Mouse (Mus musculus): ENCODE results near the gene Fbxl17. TPM values are rescaled to one million over a fixed set of nuclear protein-coding genes. Genes with fewer than 3 reads are reported as not detected.
A peak's percentile ranks its signal among the peaks of the same experiment; 100 is the strongest.

Fbxl17 gene
- polyA plus RNA-seq, 1 experiment from 2014 or later: 3.1 TPM

DNA sequence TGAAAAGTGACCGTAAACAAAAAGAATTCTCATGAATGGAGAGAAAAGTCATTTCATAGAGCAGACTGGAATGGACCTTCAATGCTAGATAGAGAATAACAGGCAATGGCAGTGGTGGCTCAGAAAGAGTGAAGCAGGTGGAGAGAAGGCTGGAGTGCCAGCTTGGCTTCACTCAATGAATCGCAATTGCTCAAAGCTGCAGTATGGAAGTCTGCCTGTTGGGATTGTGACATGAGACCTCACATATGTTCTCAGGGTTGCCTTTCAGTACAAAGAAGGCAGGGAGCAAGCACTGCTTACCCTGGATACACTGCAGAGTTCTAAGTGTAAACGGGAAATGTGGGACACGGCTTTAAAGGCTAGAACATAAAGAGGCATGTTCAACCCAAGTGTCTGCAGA, 211.0 kb downstream of the Fbxl17 start:
- H3K4me1 ChIP-seq: peaks cover 17% of the 10 kb centered on the region
- no peak for ATAC-seq
- no peak overlapping the region for H3K9ac ChIP-seq
- no peaks in the 10 kb centered on the region for H3K36me3 ChIP-seq
- H3K9me3 ChIP-seq (replicated peaks): no peaks in the 10 kb centered on the region
- H3K27me3 ChIP-seq (replicated peaks): no peaks in the 10 kb centered on the region
- 92% methylated on average over 4 of the region's 4 CpGs for WGBS (ENCODE audit: insufficient replicate concordance)
- H3K27ac ChIP-seq: no peak overlapping the region
- H3K4me2 ChIP-seq: no peak overlapping the region
- no peak overlapping the region for H3K4me3 ChIP-seq

DNA sequence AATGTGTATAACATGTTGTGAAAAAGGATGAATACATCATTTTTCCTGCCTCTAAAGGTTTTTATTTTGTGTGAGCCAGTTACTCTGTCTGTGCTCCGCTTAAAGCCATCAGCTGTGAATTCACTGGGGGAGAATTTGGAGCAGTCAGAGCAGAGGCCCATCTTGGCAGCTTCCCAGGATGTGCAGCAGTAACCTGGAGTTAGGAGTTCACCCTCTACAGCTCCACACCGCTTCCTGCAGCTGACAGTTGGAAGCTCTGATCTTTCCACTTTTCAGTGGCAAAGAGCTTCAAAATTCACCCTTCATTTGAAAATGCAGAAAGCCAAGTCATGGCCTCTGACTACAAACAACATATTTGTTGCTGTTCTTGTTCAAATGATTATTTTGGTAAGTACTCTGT, 212.4 kb downstream of the Fbxl17 start:
- no peaks in the 10 kb centered on the region for H3K36me3 ChIP-seq
- H3K4me2 ChIP-seq: no peak overlapping the region
- WGBS (ENCODE audit: insufficient replicate concordance): 75% methylated on average over 2 of the region's 2 CpGs
- H3K4me3 ChIP-seq: no peak overlapping the region
- H3K27me3 ChIP-seq (replicated peaks): no peaks in the 10 kb centered on the region
- no peak for ATAC-seq
- no peak overlapping the region for H3K9ac ChIP-seq
- peaks cover 17% of the 10 kb centered on the region for H3K4me1 ChIP-seq
- no peak overlapping the region for H3K27ac ChIP-seq
- H3K9me3 ChIP-seq (replicated peaks): no peaks in the 10 kb centered on the region

- Histone ChIP-seq H3K9ac (no peak overlapping the region), H3K27me3 (replicated peaks) (no peaks in the 10 kb centered on the region), H3K36me3 (no peaks in the 10 kb centered on the region), H3K9me3 (replicated peaks) (no peaks in the 10 kb centered on the region), H3K4me1 (peaks cover 20% of the 10 kb centered on the region), H3K4me2 (no peak overlapping the region), H3K27ac (no peak overlapping the region), H3K4me3 (no peak overlapping the region)
- 82% methylated on average over 11 of the region's 11 CpGs for whole genome bisulfite sequencing (ENCODE audit: insufficient replicate concordance)
- ATAC-seq: no peak
These were observed 214.4 kb downstream of the Fbxl17 start for GRCm38 (mm10) chr17:63285265-63285939.

DNA sequence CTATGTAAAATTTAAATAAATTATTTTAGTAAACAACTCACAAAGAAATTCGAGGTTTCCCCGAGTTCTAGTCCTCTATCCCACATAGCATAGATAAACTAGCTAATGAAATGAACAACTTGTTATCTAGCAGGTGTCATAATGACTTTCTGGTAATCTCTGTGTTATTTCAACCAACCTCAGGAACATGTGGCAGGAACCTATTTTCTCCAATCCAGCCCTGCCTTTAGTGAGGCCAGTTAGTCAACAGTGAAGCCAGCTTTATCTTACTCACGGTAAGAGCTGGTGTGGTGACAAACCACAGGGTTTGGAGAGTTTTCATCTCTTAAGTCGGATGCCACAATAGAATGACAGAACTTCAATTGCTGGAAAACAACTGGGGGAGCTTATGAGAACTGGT, 215.7 kb downstream of the Fbxl17 start:
- H3K9ac ChIP-seq: no peak overlapping the region
- WGBS (ENCODE audit: insufficient replicate concordance): 27% methylated on average over 4 of the region's 4 CpGs
- no peak overlapping the region for H3K4me3 ChIP-seq
- no peaks in the 10 kb centered on the region for H3K27me3 ChIP-seq (replicated peaks)
- no peaks in the 10 kb centered on the region for H3K36me3 ChIP-seq
- H3K9me3 ChIP-seq (replicated peaks): no peaks in the 10 kb centered on the region
- H3K4me1 ChIP-seq: peaks cover 20% of the 10 kb centered on the region
- ATAC-seq: peak; percentile 65; the same call in 1 of the 2 replicates
- no peak overlapping the region for H3K4me2 ChIP-seq
- H3K27ac ChIP-seq: 0 out of 2 replicates have a peak overlapping the region, but pooled peaks have one; percentile 10

- no peak overlapping the region for H3K4me3 ChIP-seq
- H3K27me3 ChIP-seq (replicated peaks): no peaks in the 10 kb centered on the region
- ATAC-seq: no peak
- no peaks in the 10 kb centered on the region for H3K36me3 ChIP-seq
- no peak overlapping the region for H3K9ac ChIP-seq
- no peaks in the 10 kb centered on the region for H3K9me3 ChIP-seq (replicated peaks)
- peaks cover 20% of the 10 kb centered on the region for H3K4me1 ChIP-seq
- H3K4me2 ChIP-seq: no peak overlapping the region
- no peak overlapping the region for H3K27ac ChIP-seq
- WGBS (ENCODE audit: insufficient replicate concordance): 75% methylated on average over 5 of the region's 5 CpGs
These were observed 217.8 kb downstream of the Fbxl17 start for GRCm38 (mm10) chr17:63282004-63282403.

DNA sequence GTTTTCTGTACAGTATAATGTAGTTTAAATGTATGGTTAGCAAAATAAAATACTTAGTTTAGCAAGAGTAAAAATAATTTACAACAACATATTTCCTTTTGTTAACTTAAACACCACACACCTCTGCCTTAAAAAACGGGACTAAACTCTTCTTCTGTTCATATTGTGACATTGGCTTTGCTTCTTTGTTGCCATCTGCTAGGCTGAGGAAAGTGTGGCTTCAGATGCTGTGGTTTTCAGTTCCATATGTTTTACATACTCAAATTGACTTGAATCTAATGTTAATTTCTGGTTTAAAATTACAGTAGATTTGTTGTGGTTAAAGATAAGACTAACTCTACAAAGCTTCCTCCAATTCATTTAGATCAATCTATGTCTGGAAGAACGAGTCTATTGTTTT, 218.8 kb downstream of the Fbxl17 start:
- H3K9me3 ChIP-seq (replicated peaks): no peaks in the 10 kb centered on the region
- no peak for ATAC-seq

DNA sequence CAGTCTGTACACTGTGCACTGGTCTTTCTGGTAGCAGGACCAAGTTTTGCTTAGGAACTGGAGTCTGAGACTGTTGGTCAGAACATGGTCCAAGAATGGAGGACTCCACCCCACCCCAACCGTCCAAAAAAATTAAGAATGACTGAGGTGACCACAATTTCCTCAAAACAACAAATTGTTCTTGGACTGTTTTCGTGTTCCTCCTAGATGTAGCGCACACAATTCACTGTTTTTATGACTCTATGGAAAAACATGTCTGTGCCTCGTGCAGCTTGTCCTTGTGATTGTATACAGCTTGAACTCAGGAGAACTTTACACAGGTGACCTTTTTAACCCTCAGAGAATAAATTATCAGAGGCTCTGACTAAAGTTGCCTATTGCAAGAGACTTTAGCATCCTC, 220.7 kb downstream of the Fbxl17 start:
- no peak for ATAC-seq
- Histone ChIP-seq H3K27me3 (replicated peaks) (no peaks in the 10 kb centered on the region), H3K9me3 (replicated peaks) (no peaks in the 10 kb centered on the region), H3K9ac (no peak overlapping the region), H3K36me3 (no peaks in the 10 kb centered on the region), H3K4me1 (peaks cover 5% of the 10 kb centered on the region), H3K4me3 (no peak overlapping the region), H3K27ac (no peak overlapping the region), H3K4me2 (no peak overlapping the region)
- WGBS (ENCODE audit: insufficient replicate concordance): 41% methylated on average over 4 of the region's 4 CpGs

More for the DNA sequence above, 218.8 kb downstream of the Fbxl17 start:
- WGBS (ENCODE audit: insufficient replicate concordance): 57% methylated on average over 2 of the region's 2 CpGs
- Histone ChIP-seq H3K4me2 (no peak overlapping the region), H3K4me1 (peaks cover 20% of the 10 kb centered on the region), H3K27ac (no peak overlapping the region), H3K4me3 (no peak overlapping the region), H3K27me3 (replicated peaks) (no peaks in the 10 kb centered on the region), H3K36me3 (no peaks in the 10 kb centered on the region), H3K9ac (no peak overlapping the region)

DNA sequence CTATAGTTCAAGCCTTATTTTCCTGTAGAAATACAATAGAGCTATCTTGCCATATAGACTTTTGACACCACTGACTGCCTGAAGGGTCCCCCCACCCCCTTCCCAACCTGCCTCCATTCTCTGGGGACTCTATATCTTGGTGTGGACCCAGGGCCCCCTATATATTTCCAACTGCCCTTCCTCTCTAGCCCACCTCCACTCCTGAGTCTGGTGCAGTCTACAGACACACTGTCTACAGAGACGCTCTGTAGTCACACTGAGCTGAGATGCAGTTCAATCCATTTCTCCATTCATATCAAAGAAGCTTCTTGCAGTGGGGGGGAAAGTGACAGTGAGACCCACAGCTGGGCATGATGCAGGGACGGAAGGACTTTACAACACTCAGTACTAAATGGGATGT, 226.5 kb downstream of the Fbxl17 start:
- H3K4me1 ChIP-seq: 0 out of 2 replicates have a peak, but pooled peaks cover 3% of the 10 kb centered on the region
- ATAC-seq: no peak
- no peak overlapping the region for H3K27ac ChIP-seq
- H3K9me3 ChIP-seq (replicated peaks): no peaks in the 10 kb centered on the region
- 81% methylated on average over 2 of the region's 2 CpGs for WGBS (ENCODE audit: insufficient replicate concordance)
- no peak overlapping the region for H3K4me2 ChIP-seq
- no peaks in the 10 kb centered on the region for H3K27me3 ChIP-seq (replicated peaks)
- H3K4me3 ChIP-seq: no peak overlapping the region
- no peaks in the 10 kb centered on the region for H3K36me3 ChIP-seq
- H3K9ac ChIP-seq: no peak overlapping the region

- Histone ChIP-seq H3K9me3 (replicated peaks) (no peaks in the 10 kb centered on the region), H3K4me3 (no peak overlapping the region), H3K4me2 (no peak overlapping the region), H3K36me3 (no peaks in the 10 kb centered on the region), H3K27ac (no peak overlapping the region), H3K4me1 (peaks cover 4% of the 10 kb centered on the region; the same call in 1 of the 2 replicates), H3K9ac (no peak overlapping the region), H3K27me3 (replicated peaks) (no peaks in the 10 kb centered on the region)
- no peak for ATAC-seq
These were observed 226.9 kb downstream of the Fbxl17 start for GRCm38 (mm10) chr17:63272914-63273313.

DNA sequence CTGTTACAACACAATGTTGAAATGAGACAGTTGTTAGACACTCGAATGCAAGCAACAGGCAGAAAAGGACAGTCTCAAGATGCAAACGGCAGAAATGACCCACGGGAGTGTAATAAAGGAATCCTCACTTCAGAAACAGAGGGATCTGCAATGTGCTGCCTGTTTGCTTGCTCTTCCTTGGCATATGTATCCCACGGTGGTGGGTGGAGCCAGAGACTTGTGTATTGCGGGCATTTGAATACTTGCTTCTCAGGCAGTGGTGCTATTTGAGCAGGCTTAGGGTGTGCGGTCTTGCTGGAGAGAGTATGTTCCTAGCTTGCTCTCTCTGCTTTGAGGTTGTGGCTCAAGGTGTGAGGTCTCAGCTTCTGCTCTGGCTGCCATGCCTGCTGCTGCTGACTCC, 228.8 kb downstream of the Fbxl17 start:
- Histone ChIP-seq H3K9me3 (replicated peaks) (no peaks in the 10 kb centered on the region), H3K36me3 (no peaks in the 10 kb centered on the region), H3K4me1 (peaks cover 11% of the 10 kb centered on the region; the same call in 1 of the 2 replicates), H3K4me2 (no peak overlapping the region), H3K27ac (no peak overlapping the region), H3K27me3 (replicated peaks) (no peaks in the 10 kb centered on the region), H3K9ac (no peak overlapping the region), H3K4me3 (no peak overlapping the region)
- 80% methylated on average over 6 of the region's 6 CpGs for WGBS (ENCODE audit: insufficient replicate concordance)
- ATAC-seq: no peak

- no peak overlapping the region for H3K9ac ChIP-seq
- no peaks in the 10 kb centered on the region for H3K9me3 ChIP-seq (replicated peaks)
- no peaks in the 10 kb centered on the region for H3K27me3 ChIP-seq (replicated peaks)
- WGBS (ENCODE audit: insufficient replicate concordance): 79% methylated on average over 5 of the region's 5 CpGs
- H3K4me1 ChIP-seq: peaks cover 13% of the 10 kb centered on the region; the same call in 1 of the 2 replicates
- ATAC-seq: no peak
- H3K36me3 ChIP-seq: no peaks in the 10 kb centered on the region
- H3K27ac ChIP-seq: no peak overlapping the region
- H3K4me2 ChIP-seq: no peak overlapping the region
- no peak overlapping the region for H3K4me3 ChIP-seq
These were observed 229.3 kb downstream of the Fbxl17 start for GRCm38 (mm10) chr17:63270513-63270912.

GRCm38 (mm10) chr17:63262674-63263073, 237.1 kb downstream of the Fbxl17 start:
- Histone ChIP-seq H3K4me3 (no peak overlapping the region), H3K27me3 (replicated peaks) (no peaks in the 10 kb centered on the region), H3K9me3 (replicated peaks) (no peaks in the 10 kb centered on the region), H3K36me3 (no peaks in the 10 kb centered on the region), H3K9ac (no peak overlapping the region), H3K4me2 (no peak overlapping the region), H3K4me1 (peaks cover 50% of the 10 kb centered on the region), H3K27ac (peak overlapping the region; percentile 84)
- WGBS (ENCODE audit: insufficient replicate concordance): 87% methylated on average over 5 of the region's 5 CpGs
- ATAC-seq: no peak
